Mouse (Mus musculus) mature B cell (primary cell): ENCODE data around the gene Npw.

Experiments used
- in situ Hi-C: fragments of 300-500 bp; cut with MboI; formaldehyde crosslinking; loops from 2 replicates; pipeline ENCODE4 v1.14.3; 2019

Gene Npw

DNA sequence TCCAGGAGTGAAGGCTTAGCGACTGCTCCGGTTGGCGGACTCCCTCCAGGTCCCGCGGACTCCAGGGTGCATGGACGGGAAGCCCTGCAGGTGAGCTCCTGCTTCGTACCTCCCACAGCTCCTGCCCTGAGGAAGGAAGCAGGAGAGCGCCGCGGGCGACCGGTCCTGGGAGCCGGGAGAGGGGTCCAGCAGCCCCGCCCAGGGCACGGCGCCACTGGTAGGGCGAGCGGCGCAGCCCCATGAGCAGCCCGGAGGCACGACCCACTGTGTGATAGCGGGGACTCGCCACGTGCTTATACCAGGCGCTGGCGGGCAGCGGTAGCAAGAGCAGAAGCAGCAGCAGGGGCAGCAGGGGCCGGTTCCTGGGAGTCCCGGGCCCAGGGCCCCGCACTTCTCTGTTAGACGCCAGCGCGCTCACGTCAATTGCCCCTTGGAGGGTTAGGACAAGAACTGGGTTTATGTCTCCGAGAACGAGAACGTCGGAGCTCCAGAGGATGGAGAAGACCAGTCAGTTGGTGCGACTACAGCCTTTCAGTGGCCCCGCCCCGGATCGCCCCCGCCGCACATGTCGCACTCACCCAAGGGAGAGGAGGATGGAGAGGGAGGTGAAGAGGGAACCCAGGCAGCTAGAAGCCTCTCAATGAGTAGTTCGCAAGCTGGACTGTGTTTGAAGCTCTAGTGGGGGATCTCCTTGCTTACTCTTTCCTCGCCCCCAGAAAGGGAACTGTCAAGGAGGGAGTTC, at the start of gene Npw:
Gene Npw (minus strand): TSS at position 441 of the 742 bp plus-strand sequence.
- in situ Hi-C loops, result loop anchor here (10.0 kb wide), 1 partner anchor 123 kb away; the partner anchor contains the start of gene Rab26

DNA sequence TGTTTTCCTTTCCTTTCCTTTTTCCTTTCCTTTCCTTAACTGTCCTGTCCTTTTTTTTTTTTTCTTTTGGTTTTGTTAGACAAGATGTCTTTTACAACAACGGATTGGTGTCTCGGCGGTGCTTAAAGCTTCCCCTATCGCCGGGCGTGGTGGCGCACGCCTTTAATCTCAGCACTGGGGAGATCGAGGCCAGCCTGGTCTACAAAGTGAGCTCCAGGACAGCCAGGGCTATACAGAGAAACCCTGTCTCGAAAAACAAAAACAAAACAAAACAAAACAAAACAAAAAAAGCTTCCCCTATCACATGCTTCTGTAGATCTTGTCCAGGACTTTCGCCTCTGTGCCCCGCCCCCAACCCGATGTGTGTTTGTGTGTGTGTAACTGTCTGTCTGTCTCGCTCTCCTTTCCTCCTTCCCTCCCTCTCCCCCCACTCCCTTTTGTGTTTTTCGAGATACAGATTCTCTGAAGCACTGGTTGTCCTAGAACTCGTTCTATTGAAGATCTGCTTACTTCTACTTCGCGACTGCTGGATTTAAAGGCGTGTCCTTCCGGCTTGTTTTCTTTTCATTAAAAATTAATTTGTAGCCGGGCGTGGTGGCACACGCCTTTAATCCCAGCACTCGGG, 49.7 kb upstream of the Npw start:
- in situ Hi-C loops, result no loop called here

GRCm38 (mm10) chr17:24706982-24707800, 48.9 kb upstream of the Npw start, which contains the start of gene Tbl3:
Gene Tbl3, minus strand, starts transcription at chr17:24707660.
- in situ Hi-C loops, result no loop called here

- in situ Hi-C loops, result no loop called here
Measured at GRCm38 (mm10) chr17:24705821-24706220, 47.6 kb upstream of the Npw start.

GRCm38 (mm10) chr17:24701251-24701650, 43.0 kb upstream of the Npw start:
- in situ Hi-C loops, result no loop called here

- in situ Hi-C loops, result no loop called here
Measured at GRCm38 (mm10) chr17:24699473-24699872, 41.2 kb upstream of the Npw start.

DNA sequence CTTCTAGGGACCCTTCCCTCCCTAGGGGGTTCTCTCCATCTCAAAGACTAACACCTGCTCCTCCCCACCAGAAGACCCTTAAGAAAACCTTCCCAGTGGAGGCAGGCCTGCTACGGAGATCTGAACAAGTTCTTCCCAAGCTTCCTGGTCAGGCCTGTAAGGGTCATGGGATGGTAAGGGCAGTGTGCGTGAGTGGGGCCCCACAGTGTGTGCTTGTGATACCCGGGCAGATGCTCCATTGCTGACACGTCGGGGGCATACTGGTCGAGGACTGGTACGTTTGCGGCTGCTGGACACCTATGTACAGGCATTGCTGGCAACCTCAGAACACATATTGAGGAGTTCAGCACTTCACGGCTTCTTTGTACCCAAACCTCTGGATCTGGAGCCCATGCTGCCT, 40.5 kb upstream of the Npw start:
- in situ Hi-C loops, result no loop called here

- in situ Hi-C loops, result no loop called here
Measured at GRCm38 (mm10) chr17:24697985-24698384, 39.7 kb upstream of the Npw start.

GRCm38 (mm10) chr17:24696011-24696697, 37.9 kb upstream of the Npw start, which contains the start of the genes Gfer and Noxo1:
Gene Gfer, minus strand, starts transcription at chr17:24696156.
Gene Noxo1, plus strand, starts transcription at chr17:24696234.
- in situ Hi-C loops, result no loop called here

GRCm38 (mm10) chr17:24695326-24696010, 37.2 kb upstream of the Npw start:
- in situ Hi-C loops, result no loop called here

GRCm38 (mm10) chr17:24692385-24692784, 34.1 kb upstream of the Npw start:
- in situ Hi-C loops, result no loop called here

DNA sequence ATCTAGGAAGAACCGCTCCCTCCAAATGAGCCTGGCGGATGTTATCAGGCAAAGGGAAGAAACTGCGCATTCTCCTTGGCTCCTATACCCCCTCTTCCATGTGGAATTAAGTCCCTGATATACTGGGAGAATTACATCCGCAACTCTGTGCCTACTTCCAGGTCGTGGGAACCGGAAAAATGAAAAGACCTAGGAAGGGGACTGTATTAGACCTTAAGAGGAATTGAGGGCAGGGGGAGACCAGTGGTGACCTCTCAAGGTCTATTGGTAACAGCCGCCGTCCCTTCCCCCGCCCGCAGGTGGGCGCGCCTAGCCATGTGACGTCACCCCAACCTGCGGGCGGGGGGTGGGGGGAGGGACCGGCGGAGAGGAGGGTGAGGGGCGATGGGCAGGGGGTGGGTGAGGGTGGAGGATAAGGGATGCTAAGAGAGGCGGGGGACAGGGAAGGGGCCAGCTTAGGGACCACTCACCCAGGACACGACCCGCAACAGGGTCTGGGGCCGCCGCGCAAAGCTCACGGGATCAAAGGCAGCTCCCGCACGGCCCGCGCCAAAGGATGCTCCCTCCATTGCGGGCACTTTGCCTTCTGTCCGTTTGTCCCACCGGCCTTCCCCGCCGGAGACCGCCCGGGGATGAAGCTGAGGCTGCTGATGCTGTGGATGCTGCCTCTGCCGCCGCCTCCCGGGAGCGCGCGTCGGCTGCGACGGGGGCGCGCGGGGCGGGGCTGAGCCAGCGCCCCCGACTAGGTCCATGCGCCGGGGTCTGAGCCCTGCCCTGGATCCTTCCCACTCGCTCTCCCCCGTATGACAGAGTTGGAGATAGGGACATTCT, 31.2 kb upstream of the Npw start, which contains the start of gene Syngr3:
Gene Syngr3 (minus strand): TSS at position 705 of the 831 bp plus-strand sequence.
- in situ Hi-C loops, result no loop called here

DNA sequence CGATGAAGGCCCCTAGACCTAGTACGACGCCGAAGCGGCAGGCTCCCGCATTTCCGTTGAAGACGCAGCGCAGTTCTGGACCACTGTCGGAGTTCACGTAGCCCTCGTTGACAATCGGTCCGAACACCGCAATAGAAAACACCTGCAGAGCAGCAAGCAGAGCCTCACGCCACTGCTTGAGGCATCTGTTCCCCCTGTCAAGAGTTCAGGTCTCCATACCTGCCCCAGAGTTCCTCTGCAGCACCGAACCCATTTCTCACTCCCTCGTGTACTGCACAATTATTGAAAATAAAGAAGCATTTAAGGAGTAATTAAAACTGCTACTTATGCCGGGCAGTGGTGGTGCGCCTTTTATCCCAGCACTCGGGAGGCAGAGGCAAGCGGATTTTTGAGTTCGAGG, 29.3 kb upstream of the Npw start:
- in situ Hi-C loops, result no loop called here

- in situ Hi-C loops, result no loop called here
Measured at GRCm38 (mm10) chr17:24687146-24687595, 28.9 kb upstream of the Npw start.

- in situ Hi-C loops, result no loop called here
Measured at GRCm38 (mm10) chr17:24686514-24686913, 28.3 kb upstream of the Npw start.

GRCm38 (mm10) chr17:24677500-24678080, 19.3 kb upstream of the Npw start:
- in situ Hi-C loops, result no loop called here

GRCm38 (mm10) chr17:24676877-24677276, 18.6 kb upstream of the Npw start:
- in situ Hi-C loops, result no loop called here

GRCm38 (mm10) chr17:24676187-24676586, 17.9 kb upstream of the Npw start:
- in situ Hi-C loops, result no loop called here

DNA sequence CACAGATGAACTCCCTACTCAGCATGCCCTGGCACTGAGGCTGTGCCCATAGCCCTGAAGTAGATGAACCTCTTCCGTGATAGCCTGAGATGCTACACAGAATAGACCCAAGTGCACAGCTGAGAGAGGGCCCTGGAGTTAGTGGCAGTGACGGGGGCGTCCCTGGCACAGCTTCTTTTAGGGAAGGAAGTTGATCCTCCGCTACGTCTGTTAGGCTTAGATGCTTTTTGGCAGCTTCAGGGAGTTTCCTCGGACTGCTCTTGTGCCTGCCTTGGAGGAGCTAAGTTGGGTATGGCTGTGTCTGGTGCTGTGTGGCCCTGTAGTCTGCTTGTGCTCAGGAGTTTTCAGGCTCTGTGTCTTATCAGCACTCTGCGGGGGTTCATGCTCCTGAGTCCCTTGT, 16.0 kb upstream of the Npw start:
- in situ Hi-C loops, result no loop called here

- in situ Hi-C loops, result no loop called here
Measured at GRCm38 (mm10) chr17:24672141-24672540, 13.9 kb upstream of the Npw start.
